Mouse (Mus musculus) gastrocnemius, postnatal 36 days (tissue): ENCODE results near the gene Gapdh. TPM values are rescaled to one million over a fixed set of nuclear protein-coding genes. Genes with fewer than 3 reads are reported as not detected.
A peak's percentile ranks its signal among the peaks of the same experiment; 100 is the strongest.
"Not testable (repeated sequence)": the region's sequence is repeated elsewhere in the genome, so short reads cannot be mapped to it uniquely, and the experiment has no call there.

Experiments used
- DNase-seq, 2 experiments: peaks; one replicate each; pipeline ENCODE4 v3.0.0; 2022
- intact Hi-C: fragments of 180-260 bp; cut with DNase I; formaldehyde crosslinking; loops from one replicate; pipeline ENCODE4 v1.15.1; 2025
- total RNA-seq, 2 experiments: library from RNA; stranded (reverse); gene quantifications; 2 replicates each; pipeline ENCODE4 v1.2.3; 2021

The Gapdh gene
- total RNA-seq, 2 experiments from 2014 or later = 11,568 to 13,182 TPM

- DNase-seq = no peak
- intact Hi-C loops = no loop called here
Observed at GRCm38 (mm10) chr6:125172474-125172873, 6.2 kb upstream of the Gapdh start.

DNA sequence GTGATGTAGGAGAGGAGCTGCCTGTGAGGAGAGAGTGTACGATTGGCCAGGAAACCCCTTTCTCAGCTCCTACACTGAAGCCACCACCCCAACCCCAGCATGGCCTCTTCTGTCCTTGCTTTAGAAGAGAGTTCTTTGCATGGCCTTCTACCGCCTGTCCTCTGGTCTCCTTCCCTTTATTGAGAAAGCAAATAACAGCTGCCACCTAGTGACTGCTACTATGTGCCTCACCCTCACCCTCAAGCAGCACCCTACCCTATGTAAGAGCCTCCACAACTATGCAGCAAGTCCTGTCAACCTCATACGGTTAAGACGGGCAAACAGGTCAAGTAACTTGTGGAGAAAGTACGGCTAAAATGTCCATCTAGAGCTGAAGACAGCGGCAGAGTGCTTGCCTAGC, 3.9 kb upstream of the Gapdh start:
- DNase-seq = no peak
- intact Hi-C loops = loop anchor here (2.0 kb wide), 1 partner anchor 17 kb away; no protein-coding TSS in a partner anchor

DNA sequence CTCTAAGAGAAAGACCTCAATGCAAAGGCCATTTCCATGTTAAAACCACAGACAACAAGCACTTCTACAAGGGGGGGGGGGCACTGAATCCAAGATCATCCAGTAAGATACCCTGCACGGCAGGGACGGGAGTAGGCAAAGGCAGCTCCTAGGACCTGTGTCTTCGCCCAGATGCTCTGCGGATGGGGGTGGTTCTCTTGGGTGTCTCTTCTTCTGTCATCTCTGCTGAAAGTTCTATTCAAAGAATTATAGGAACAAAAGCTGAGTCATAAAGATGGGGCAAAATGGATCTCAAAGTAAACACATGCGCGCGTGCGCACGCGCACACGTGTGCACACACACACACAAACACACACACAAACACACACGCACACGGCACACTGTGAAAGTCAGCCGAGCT, 1.8 kb upstream of the Gapdh start:
- DNase-seq = no peak
- intact Hi-C loops = no loop called here

GRCm38 (mm10) chr6:125166861-125167650, 789 bp upstream of the Gapdh start:
- intact Hi-C loops = no loop called here
- DNase-seq = peak; percentile 70

DNA sequence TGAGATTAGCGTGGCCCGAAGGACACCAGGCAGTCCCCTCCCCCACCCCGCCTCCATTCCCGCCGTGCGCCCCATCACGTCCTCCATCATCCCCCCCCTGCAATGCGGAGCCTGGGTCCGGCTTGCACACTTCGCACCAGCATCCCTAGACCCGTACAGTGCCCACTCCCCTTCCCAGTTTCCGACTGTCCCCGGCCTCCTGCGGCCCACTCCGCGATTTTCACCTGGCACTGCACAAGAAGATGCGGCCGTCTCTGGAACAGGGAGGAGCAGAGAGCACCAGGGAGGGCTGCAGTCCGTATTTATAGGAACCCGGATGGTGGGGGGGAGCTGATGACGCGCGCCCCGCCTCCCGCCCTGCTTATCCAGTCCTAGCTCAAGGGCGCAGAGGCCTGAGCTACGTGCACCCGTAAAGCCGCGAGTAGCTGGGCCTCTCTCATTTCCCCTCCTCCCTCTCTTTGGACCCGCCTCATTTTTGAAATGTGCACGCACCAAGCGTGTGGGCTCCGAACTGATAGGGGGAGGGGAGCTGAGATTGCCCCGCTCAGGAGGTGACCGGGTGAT, 857 bp downstream of the Gapdh start:
- intact Hi-C loops = no loop called here

GRCm38 (mm10) chr6:125164672-125165327, 1.5 kb downstream of the Gapdh start:
- intact Hi-C loops = no loop called here
- peak; percentile 35 to 62 for DNase-seq

More for the DNA sequence above, 857 bp downstream of the Gapdh start:
- peak; percentile 94 to 96 for DNase-seq

DNA sequence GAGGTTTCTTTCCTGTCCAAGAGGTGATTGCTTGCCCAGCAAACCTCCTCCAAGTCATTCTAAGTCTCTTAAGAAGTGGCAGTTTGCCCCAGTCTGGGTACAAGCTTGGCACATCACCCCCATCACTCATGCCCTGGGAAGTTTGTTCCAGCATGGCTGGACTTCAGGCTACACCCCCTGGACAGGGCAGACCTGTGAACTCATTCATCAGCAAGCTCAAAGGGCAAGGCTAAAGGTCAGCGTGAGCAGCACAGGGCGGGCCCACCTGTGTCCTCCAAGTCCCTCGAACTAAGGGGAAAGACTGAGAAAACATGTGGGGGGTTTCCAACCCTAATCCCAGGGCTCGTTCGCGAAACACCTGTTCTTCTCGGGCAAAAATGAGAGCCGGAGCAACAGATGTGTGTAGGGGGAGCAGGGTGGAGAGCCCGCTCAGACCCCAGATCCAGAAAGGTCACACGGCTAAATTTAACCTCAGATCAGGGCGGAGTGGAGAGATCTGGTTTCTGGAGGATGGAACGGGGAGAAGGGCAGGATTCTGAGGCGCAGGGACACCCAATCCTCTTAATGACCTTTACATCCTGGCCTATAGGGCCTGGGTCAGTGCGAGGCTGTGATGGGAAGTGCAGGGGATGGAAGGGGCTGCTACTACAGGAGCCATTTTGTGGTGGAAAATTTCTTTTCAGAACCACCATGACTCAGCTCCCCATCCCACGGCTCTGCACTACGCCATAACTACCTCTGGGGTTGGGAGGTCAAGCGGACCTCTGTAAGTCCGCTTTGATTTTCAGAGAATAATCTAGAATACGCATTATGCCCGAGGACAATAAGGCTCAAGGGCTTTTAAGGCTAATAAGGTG, 2.2 kb downstream of the Gapdh start:
- intact Hi-C loops = no loop called here
- DNase-seq = peak; percentile 49 to 63

DNA sequence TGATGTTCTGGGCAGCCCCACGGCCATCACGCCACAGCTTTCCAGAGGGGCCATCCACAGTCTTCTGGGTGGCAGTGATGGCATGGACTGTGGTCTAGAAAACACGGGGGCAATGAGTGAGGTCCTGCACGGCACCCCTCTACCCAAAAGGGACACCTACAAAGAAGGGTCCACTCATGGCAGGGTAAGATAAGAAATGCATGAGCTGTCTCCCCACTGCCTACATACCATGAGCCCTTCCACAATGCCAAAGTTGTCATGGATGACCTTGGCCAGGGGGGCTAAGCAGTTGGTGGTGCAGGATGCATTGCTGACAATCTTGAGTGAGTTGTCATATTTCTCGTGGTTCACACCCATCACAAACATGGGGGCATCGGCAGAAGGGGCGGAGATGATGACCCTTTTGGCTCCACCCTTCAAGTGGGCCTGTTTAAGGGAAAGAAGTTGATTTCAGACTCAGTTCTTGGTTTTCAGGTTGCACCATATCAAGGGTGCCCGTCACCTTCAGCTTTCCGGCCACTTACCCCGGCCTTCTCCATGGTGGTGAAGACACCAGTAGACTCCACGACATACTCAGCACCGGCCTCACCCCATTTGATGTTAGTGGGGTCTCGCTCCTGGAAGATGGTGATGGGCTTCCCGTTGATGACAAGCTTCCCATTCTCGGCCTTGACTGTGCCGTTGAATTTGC, 3.5 kb downstream of the Gapdh start:
- intact Hi-C loops = not testable (repeated sequence)

GRCm38 (mm10) chr6:125161971-125162370, 4.3 kb downstream of the Gapdh start:
- peak in 1 of 2 experiments; percentile 45 for DNase-seq
- intact Hi-C loops = not testable (repeated sequence)

More for the DNA sequence above, 3.5 kb downstream of the Gapdh start:
- not testable (repeated sequence) for DNase-seq

GRCm38 (mm10) chr6:125160854-125161760, 5.2 kb downstream of the Gapdh start:
- intact Hi-C loops = no loop called here
- peak; percentile 68 to 70 for DNase-seq

DNA sequence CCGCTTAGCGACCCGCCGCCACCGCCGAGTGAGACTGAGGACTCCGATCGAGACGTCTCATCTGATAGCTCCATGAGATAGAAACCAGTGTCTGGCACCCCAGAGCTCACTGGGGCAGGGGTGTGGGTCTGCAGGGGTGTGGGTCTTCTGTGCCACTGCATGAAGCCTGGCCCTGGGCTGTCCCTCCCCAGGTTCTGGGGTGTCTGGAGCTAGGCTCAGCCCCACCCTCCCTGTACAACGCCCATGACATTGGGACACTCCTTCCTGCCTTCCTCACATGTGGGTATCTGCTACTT, 5.8 kb downstream of the Gapdh start:
- DNase-seq = no peak
- intact Hi-C loops = no loop called here

DNA sequence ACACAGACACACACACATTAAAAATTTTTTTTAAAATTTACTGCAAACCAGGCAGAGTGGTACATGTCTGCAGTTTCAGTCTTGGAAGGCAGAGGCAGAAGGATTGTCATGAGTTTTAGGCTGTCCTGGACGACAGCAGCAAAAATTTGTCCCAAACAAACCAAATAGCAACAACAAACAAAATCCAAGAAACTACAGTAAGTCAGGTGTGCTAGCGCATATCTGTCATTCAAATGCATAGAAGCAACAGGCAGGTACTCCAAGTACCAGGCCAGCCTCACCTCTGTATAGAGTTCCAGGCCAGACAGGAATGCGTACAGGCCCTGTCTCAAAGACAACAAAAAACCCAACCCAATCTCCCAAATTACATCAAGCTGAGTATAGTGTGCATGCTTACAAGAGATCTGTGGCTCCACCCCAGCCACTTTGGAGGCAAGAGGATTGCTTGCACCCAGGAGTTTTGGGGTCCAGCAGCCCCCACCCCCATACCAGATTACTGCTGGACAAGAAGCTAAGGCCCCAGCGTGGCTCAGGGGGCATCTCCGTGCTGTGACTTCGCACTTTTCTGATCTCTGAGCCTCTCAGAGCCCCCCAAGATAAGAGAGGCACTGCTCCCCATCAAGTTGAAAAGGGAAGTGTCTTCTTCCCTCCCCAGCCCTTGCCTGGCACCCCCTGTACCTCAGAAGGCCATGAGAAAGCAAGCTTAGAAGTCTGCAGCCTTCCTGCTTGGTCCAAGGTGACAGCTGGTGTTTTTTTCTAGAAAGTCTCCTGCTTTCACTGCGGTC, 6.3 kb downstream of the Gapdh start:
- DNase-seq = no peak
- intact Hi-C loops = no loop called here

DNA sequence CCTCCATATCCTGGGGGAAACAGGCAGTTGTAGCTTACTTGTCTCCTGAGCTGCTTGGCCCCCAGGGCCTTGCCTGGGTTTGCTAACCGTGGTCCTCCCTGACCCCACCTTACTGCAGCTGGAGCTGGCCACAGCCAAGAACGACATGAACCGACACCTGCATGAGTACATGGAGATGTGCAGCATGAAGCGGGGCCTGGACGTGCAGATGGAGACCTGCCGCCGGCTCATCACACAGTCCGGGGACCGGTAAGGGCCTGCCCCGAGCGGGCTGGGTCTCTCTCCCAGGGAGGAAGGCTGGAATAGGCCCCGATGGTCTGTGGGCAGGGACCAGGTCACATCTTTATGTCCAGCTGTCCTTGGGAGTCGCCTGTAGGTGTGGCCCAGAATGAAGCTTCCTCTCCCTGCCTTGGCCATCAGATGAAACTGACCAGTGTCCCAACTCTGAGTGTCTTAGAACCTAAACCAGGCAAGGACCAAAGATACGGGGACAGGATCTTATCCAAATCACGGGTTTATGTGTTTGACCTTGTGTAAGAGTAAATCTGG, 7.2 kb downstream of the Gapdh start:
- intact Hi-C loops = no loop called here
- DNase-seq = peak in 1 of 2 experiments; percentile 17

DNA sequence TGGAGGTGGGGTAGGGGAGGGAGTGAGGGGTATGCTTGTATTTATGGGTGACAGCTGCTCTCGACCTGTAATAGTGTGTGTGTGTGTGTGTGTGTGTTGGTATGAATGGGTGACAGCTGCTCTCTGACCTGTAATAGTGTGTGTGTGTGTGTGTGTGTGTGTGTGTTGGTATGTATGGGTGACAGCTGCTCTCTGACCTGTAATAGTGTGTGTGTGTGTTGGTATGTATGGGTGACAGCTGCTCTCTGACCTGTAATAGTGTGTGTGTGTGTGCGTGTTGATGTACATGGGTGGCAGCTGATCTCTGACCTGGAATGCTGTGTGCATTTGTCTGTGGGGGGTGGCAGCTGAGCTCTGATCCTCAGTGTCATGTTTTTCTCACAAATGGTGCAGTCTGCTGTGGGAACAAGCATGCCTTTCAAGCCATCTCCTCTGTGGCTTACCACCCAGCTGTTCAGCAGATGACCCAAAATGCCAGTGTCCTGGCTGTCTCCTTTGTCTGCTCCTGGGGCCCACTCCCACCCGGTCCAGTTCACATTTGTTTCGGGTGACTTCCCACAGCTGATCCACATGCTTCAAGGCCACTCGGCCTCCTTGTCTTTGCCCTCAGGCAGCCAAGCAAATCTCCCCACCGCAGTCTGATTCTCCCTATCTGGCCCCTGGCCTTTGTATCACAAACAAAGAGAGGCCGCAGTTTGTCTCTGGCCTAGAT, 9.2 kb downstream of the Gapdh start:
- no peak for DNase-seq
- intact Hi-C loops = no loop called here

DNA sequence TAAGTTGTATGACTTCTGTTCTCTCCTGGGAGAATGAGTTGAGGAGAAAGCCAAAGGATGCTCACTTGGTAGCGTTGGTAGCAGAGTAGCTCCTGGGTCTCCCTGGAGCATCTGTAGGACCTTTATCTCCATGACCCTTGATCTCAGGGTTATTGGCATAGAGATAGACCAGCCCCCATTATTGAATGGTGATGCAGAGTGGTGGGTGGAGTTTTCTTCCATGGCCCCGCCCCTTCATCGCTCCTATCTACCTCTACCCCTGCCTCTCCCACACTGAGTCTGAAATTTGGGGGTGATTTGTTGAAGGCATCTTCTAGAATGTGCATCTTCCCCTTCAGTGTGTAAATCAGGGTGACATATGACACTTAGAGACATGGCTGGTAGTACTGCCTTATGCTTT, 9.8 kb downstream of the Gapdh start:
- DNase-seq = no peak
- intact Hi-C loops = no loop called here

DNA sequence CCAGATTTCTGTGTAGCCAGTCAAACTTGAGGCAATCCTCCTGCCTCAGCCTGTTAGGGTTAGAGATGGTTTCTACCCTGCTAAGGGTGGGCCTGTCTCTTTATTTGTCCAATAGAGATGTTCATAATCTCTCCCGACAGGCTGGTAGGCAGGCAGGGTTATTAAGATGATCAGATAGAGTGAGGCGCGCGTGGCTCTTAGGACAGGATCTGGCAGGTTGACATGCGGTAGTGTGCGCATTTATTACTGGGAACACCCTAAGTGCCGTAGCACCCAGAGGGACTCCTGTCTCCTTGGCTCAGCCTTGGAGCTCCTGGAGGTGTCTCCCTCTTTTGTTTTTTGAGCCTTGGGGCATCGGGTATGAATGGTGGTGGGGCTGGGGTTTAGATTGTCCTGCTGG, 11.0 kb downstream of the Gapdh start:
- intact Hi-C loops = no loop called here
- DNase-seq = no peak

DNA sequence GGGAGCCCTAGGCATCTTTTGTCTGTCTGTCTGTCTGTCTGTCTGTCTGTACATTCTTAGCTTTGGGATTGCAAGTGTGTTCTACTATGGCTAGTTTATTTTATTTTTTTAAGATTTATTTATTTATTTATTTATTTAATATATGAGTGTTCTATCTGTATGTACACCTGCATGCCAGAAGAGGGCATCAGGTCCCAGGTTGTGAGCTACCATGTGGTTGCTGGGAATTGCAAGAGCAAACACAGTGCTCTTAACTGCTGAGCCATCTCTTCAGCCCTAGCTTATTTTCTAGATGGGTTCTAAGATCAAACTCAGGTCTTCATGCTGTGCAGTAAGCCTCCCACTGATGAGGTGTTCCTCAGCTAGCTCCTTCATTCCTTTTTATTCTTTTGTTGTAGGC, 11.7 kb downstream of the Gapdh start:
- no peak for DNase-seq
- intact Hi-C loops = loop anchor here (5.0 kb wide), 1 partner anchor 118 kb away; no protein-coding TSS in a partner anchor
